Mouse (Mus musculus) embryonic facial prominence, embryonic 11.5 days (tissue): Measurements from ENCODE around the gene Slc47a2. TPM values are rescaled to one million over a fixed set of nuclear protein-coding genes. Genes with fewer than 3 reads are reported as not detected.

Experiments
- ATAC-seq: fragments of 200-750 bp; cut with Nextera tagmentation; replicated peaks from 2 replicates; pipeline ENCODE4 v1.8.0; 2017; ENCODE audit warnings: low read depth; ENCODE audit not compliant: insufficient number of reproducible peaks, low FRiP score, low TSS enrichment
- DNase-seq: peaks from one replicate; pipeline ENCODE4 v3.0.0-alpha.2; 2015; ENCODE audit warnings: low spot score
- H3K27ac ChIP-seq: fragments of 300-500 bp; sonication (generic); replicated peaks from 2 replicates; pipeline ENCODE4 v1.5.1; 2014; ENCODE audit warnings: mild to moderate bottlenecking, low read depth, low read length, control low read depth
- H3K27me3 ChIP-seq: fragments of 300-500 bp; sonication (generic); 2 replicates; pipeline ENCODE4 v1.6.1; 2014; ENCODE audit warnings: mild to moderate bottlenecking, low read length, moderate library complexity, mixed read lengths; ENCODE audit not compliant: control insufficient read depth, insufficient read depth
- H3K36me3 ChIP-seq: fragments of 300-500 bp; sonication (generic); replicated peaks from 2 replicates; pipeline ENCODE4 v1.6.1; 2014; ENCODE audit warnings: low read depth, mild to moderate bottlenecking, low read length, moderate library complexity, mixed read lengths; ENCODE audit not compliant: control insufficient read depth, insufficient read depth
- H3K4me1 ChIP-seq: fragments of 300-500 bp; sonication (generic); 2 replicates; pipeline ENCODE4 v1.6.1; 2014; ENCODE audit warnings: low read length, mixed read lengths; ENCODE audit not compliant: control insufficient read depth, insufficient read depth
- H3K4me2 ChIP-seq: fragments of 300-500 bp; sonication (generic); 2 replicates; pipeline ENCODE4 v1.6.1; 2014; ENCODE audit warnings: low read depth, mild to moderate bottlenecking, control low read depth, low read length, moderate library complexity
- H3K4me3 ChIP-seq: fragments of 300-500 bp; sonication (generic); 2 replicates; pipeline ENCODE4 v1.5.1; 2014; ENCODE audit warnings: low read depth, low read length, control low read depth
- H3K9ac ChIP-seq: fragments of 300-500 bp; sonication (generic); replicated peaks from 2 replicates; pipeline ENCODE4 v1.6.1; 2014; ENCODE audit warnings: mild to moderate bottlenecking, control low read depth, low read length
- H3K9me3 ChIP-seq: fragments of 300-500 bp; sonication (generic); replicated peaks from 2 replicates; pipeline ENCODE4 v1.6.1; 2016; ENCODE audit warnings: mild to moderate bottlenecking, low read length, inconsistent platforms, mixed read lengths; ENCODE audit not compliant: control insufficient read depth
- WGBS: fragments of 180-500 bp; shearing (Covaris S2); extraction: QIAGEN DNeasy Blood & Tissue Kit; methylation state at CpG from one replicate; pipeline ENCODE4 v1.1.7; 2014; 5-methylcytosine and 5-hydroxymethylcytosine counted together
- polyA plus RNA-seq: library from polyadenylated mRNA; unstranded; fragments of >200 nt; fragmentation: Nextera tagmentation; extraction: Ambion mirVana; gene quantifications from 2 replicates; pipeline ENCODE4 v1.2.1, GENCODE M21; 2014

Gene Slc47a2
- polyA plus RNA-seq, 1 experiment from 2014 or later = not detected

- H3K27me3 ChIP-seq = no peaks in the 10 kb centered on the region
- no peaks in the 10 kb centered on the region for H3K36me3 ChIP-seq
- H3K4me1 ChIP-seq = no peaks in the 10 kb centered on the region
- H3K27ac ChIP-seq = no peak overlapping the region
- no peak overlapping the region for H3K4me3 ChIP-seq
- H3K9me3 ChIP-seq = no peaks in the 10 kb centered on the region
- H3K4me2 ChIP-seq = no peak overlapping the region
- no peak overlapping the region for H3K9ac ChIP-seq
- no peak for DNase-seq
- 79% methylated on average over 2 of the region's 2 CpGs for WGBS
- no peak for ATAC-seq
These were observed 45.3 kb downstream of the Slc47a2 start for GRCm38 (mm10) chr11:61297326-61297725.

GRCm38 (mm10) chr11:61296556-61296955, 46.1 kb downstream of the Slc47a2 start:
- Histone ChIP-seq H3K9me3 (no peaks in the 10 kb centered on the region), H3K27ac (no peak overlapping the region), H3K36me3 (no peaks in the 10 kb centered on the region), H3K4me3 (no peak overlapping the region), H3K9ac (no peak overlapping the region), H3K27me3 (no peaks in the 10 kb centered on the region), H3K4me2 (no peak overlapping the region), H3K4me1 (no peaks in the 10 kb centered on the region)
- no peak for DNase-seq
- ATAC-seq = no peak
- 72% methylated on average over 1 of the region's 1 CpGs for WGBS

- Histone ChIP-seq H3K4me1 (no peaks in the 10 kb centered on the region), H3K4me3 (no peak overlapping the region), H3K36me3 (no peaks in the 10 kb centered on the region), H3K9ac (no peak overlapping the region), H3K27ac (no peak overlapping the region), H3K27me3 (no peaks in the 10 kb centered on the region), H3K4me2 (no peak overlapping the region), H3K9me3 (no peaks in the 10 kb centered on the region)
- WGBS = 91% methylated on average over 2 of the region's 2 CpGs
- DNase-seq = no peak
- ATAC-seq = no peak
These were observed 47.1 kb downstream of the Slc47a2 start for GRCm38 (mm10) chr11:61295556-61295955.

GRCm38 (mm10) chr11:61294431-61294830, 48.2 kb downstream of the Slc47a2 start:
- H3K4me1 ChIP-seq = no peaks in the 10 kb centered on the region
- no peak for ATAC-seq
- no peak for DNase-seq
- H3K36me3 ChIP-seq = no peaks in the 10 kb centered on the region
- no peak overlapping the region for H3K4me2 ChIP-seq
- H3K4me3 ChIP-seq = no peak overlapping the region
- no peak overlapping the region for H3K27ac ChIP-seq
- WGBS = 81% methylated on average over 3 of the region's 3 CpGs
- H3K9me3 ChIP-seq = no peaks in the 10 kb centered on the region
- H3K9ac ChIP-seq = no peak overlapping the region
- no peaks in the 10 kb centered on the region for H3K27me3 ChIP-seq

- Histone ChIP-seq H3K4me1 (no peaks in the 10 kb centered on the region), H3K27ac (no peak overlapping the region), H3K36me3 (no peaks in the 10 kb centered on the region), H3K4me2 (no peak overlapping the region), H3K9me3 (no peaks in the 10 kb centered on the region), H3K9ac (no peak overlapping the region), H3K4me3 (no peak overlapping the region), H3K27me3 (no peaks in the 10 kb centered on the region)
- 46% methylated on average over 2 of the region's 2 CpGs for WGBS
- DNase-seq = no peak
- no peak for ATAC-seq
These were observed 49.4 kb downstream of the Slc47a2 start for GRCm38 (mm10) chr11:61293251-61293650.

- DNase-seq (peak; percentile 36), ATAC-seq (no peak)
- Histone ChIP-seq H3K4me3 (no peak overlapping the region), H3K4me1 (no peaks in the 10 kb centered on the region), H3K27ac (no peak overlapping the region), H3K9ac (no peak overlapping the region), H3K4me2 (no peak overlapping the region), H3K27me3 (no peaks in the 10 kb centered on the region), H3K9me3 (no peaks in the 10 kb centered on the region), H3K36me3 (no peaks in the 10 kb centered on the region)
- 51% methylated on average over 6 of the region's 6 CpGs for WGBS
These were observed 58.3 kb downstream of the Slc47a2 start for GRCm38 (mm10) chr11:61284323-61284722.

- no peak overlapping the region for H3K27ac ChIP-seq
- H3K4me1 ChIP-seq = no peaks in the 10 kb centered on the region
- H3K9me3 ChIP-seq = no peaks in the 10 kb centered on the region
- H3K4me2 ChIP-seq = no peak overlapping the region
- H3K36me3 ChIP-seq = no peaks in the 10 kb centered on the region
- WGBS = 83% methylated on average over 10 of the region's 10 CpGs
- no peak overlapping the region for H3K4me3 ChIP-seq
- ATAC-seq (no peak), DNase-seq (no peak)
- no peak overlapping the region for H3K9ac ChIP-seq
- no peaks in the 10 kb centered on the region for H3K27me3 ChIP-seq
These were observed 59.1 kb downstream of the Slc47a2 start for GRCm38 (mm10) chr11:61283414-61284049.

GRCm38 (mm10) chr11:61278445-61279077, 64.1 kb downstream of the Slc47a2 start:
- DNase-seq (no peak), ATAC-seq (no peak)
- 76% methylated on average over 8 of the region's 8 CpGs for WGBS

More at GRCm38 (mm10) chr11:61278445-61279077, 64.1 kb downstream of the Slc47a2 start:
- H3K27ac ChIP-seq = no peak overlapping the region
- H3K4me2 ChIP-seq = no peak overlapping the region
- H3K27me3 ChIP-seq = no peaks in the 10 kb centered on the region
- no peak overlapping the region for H3K9ac ChIP-seq
- H3K4me3 ChIP-seq = no peak overlapping the region
- no peaks in the 10 kb centered on the region for H3K9me3 ChIP-seq
- H3K36me3 ChIP-seq = no peaks in the 10 kb centered on the region
- H3K4me1 ChIP-seq = no peaks in the 10 kb centered on the region
